Mouse (Mus musculus): ENCODE measurements at regions not wholly inside any gene's neighbourhood (a gene's known extent, or its start where the extent isn't known, plus 50 kb on each side); places are given as distances from the start of the nearest gene placed in this dataset.

GRCm38 (mm10) chr2:75270115-75270514 lies 388.9 kb upstream of the Hnrnpa3 start:
- Histone ChIP-seq H3K4me3 (replicated peaks) (no peak overlapping the region), H3K27me3 (no peaks in the 10 kb centered on the region), H3K9ac (no peak overlapping the region), H3K9me3 (replicated peaks) (no peaks in the 10 kb centered on the region), H3K4me2 (no peak overlapping the region), H3K4me1 (replicated peaks) (no peaks in the 10 kb centered on the region), H3K27ac (replicated peaks) (no peak overlapping the region), H3K36me3 (replicated peaks) (no peaks in the 10 kb centered on the region)
- no peak for ATAC-seq (ENCODE audit: insufficient read depth)
- WGBS (ENCODE audit: insufficient replicate concordance), result 16% methylated on average over 4 of the region's 4 CpGs

- Histone ChIP-seq H3K27me3 (no peaks in the 10 kb centered on the region), H3K27ac (replicated peaks) (no peak overlapping the region), H3K4me2 (no peak overlapping the region), H3K4me1 (replicated peaks) (no peaks in the 10 kb centered on the region), H3K9me3 (replicated peaks) (no peaks in the 10 kb centered on the region), H3K9ac (no peak overlapping the region), H3K4me3 (replicated peaks) (no peak overlapping the region), H3K36me3 (replicated peaks) (no peaks in the 10 kb centered on the region)
- ATAC-seq (ENCODE audit: insufficient read depth), result no peak
- WGBS (ENCODE audit: insufficient replicate concordance), result 73% methylated on average over 1 of the region's 1 CpGs
These were observed 371.2 kb upstream of the Hnrnpa3 start for GRCm38 (mm10) chr2:75287900-75288299.

GRCm38 (mm10) chr2:75291674-75292073 lies 367.4 kb upstream of the Hnrnpa3 start:
- H3K27me3 ChIP-seq, result no peaks in the 10 kb centered on the region
- H3K4me2 ChIP-seq, result no peak overlapping the region
- no peak overlapping the region for H3K9ac ChIP-seq
- ATAC-seq (ENCODE audit: insufficient read depth), result no peak
- no peaks in the 10 kb centered on the region for H3K4me1 ChIP-seq (replicated peaks)
- no peak overlapping the region for H3K4me3 ChIP-seq (replicated peaks)
- 63% methylated on average over 2 of the region's 2 CpGs for WGBS (ENCODE audit: insufficient replicate concordance)
- no peaks in the 10 kb centered on the region for H3K9me3 ChIP-seq (replicated peaks)
- no peak overlapping the region for H3K27ac ChIP-seq (replicated peaks)
- no peaks in the 10 kb centered on the region for H3K36me3 ChIP-seq (replicated peaks)

- H3K4me2 ChIP-seq, result no peak overlapping the region
- H3K4me3 ChIP-seq (replicated peaks), result no peak overlapping the region
- H3K9me3 ChIP-seq (replicated peaks), result no peaks in the 10 kb centered on the region
- no peaks in the 10 kb centered on the region for H3K27me3 ChIP-seq
- H3K36me3 ChIP-seq (replicated peaks), result no peaks in the 10 kb centered on the region
- ATAC-seq (ENCODE audit: insufficient read depth), result no peak
- H3K4me1 ChIP-seq (replicated peaks), result no peaks in the 10 kb centered on the region
- no peak overlapping the region for H3K27ac ChIP-seq (replicated peaks)
- 34% methylated on average over 3 of the region's 3 CpGs for WGBS (ENCODE audit: insufficient replicate concordance)
- no peak overlapping the region for H3K9ac ChIP-seq
These were observed 352.2 kb upstream of the Hnrnpa3 start for GRCm38 (mm10) chr2:75306821-75307220.

- WGBS (ENCODE audit: insufficient replicate concordance), result 51% methylated on average over 4 of the region's 4 CpGs
- Histone ChIP-seq H3K27ac (replicated peaks) (no peak overlapping the region), H3K4me3 (replicated peaks) (no peak overlapping the region), H3K27me3 (0 out of 2 replicates have a peak, but pooled peaks cover 5% of the 10 kb centered on the region), H3K36me3 (replicated peaks) (no peaks in the 10 kb centered on the region), H3K4me1 (replicated peaks) (no peaks in the 10 kb centered on the region), H3K9me3 (replicated peaks) (no peaks in the 10 kb centered on the region), H3K9ac (no peak overlapping the region), H3K4me2 (no peak overlapping the region)
- no peak for ATAC-seq (ENCODE audit: insufficient read depth)
These were observed 347.9 kb upstream of the Hnrnpa3 start for GRCm38 (mm10) chr2:75311191-75311590.

- 11% methylated on average over 7 of the region's 7 CpGs for WGBS (ENCODE audit: insufficient replicate concordance)
- Histone ChIP-seq H3K9ac (no peak overlapping the region), H3K36me3 (replicated peaks) (no peaks in the 10 kb centered on the region), H3K4me3 (replicated peaks) (no peak overlapping the region), H3K4me1 (replicated peaks) (no peaks in the 10 kb centered on the region), H3K4me2 (no peak overlapping the region), H3K27me3 (0 out of 2 replicates have a peak, but pooled peaks cover 5% of the 10 kb centered on the region), H3K27ac (replicated peaks) (no peak overlapping the region), H3K9me3 (replicated peaks) (no peaks in the 10 kb centered on the region)
- ATAC-seq (ENCODE audit: insufficient read depth), result no peak
These were observed 346.8 kb upstream of the Hnrnpa3 start for GRCm38 (mm10) chr2:75312246-75312645.

GRCm38 (mm10) chr2:75315341-75315740 lies 343.7 kb upstream of the Hnrnpa3 start:
- WGBS (ENCODE audit: insufficient replicate concordance), result 37% methylated on average over 7 of the region's 7 CpGs
- no peak for ATAC-seq (ENCODE audit: insufficient read depth)
- Histone ChIP-seq H3K27me3 (0 out of 2 replicates have a peak, but pooled peaks cover 5% of the 10 kb centered on the region), H3K36me3 (replicated peaks) (no peaks in the 10 kb centered on the region), H3K27ac (replicated peaks) (no peak overlapping the region), H3K9ac (no peak overlapping the region), H3K4me1 (replicated peaks) (no peaks in the 10 kb centered on the region), H3K9me3 (replicated peaks) (no peaks in the 10 kb centered on the region), H3K4me3 (replicated peaks) (no peak overlapping the region), H3K4me2 (no peak overlapping the region)

- WGBS (ENCODE audit: insufficient replicate concordance), result 33% methylated on average over 5 of the region's 5 CpGs
- Histone ChIP-seq H3K27ac (replicated peaks) (no peak overlapping the region), H3K4me3 (replicated peaks) (no peak overlapping the region), H3K4me1 (replicated peaks) (no peaks in the 10 kb centered on the region), H3K9ac (no peak overlapping the region), H3K4me2 (no peak overlapping the region), H3K36me3 (replicated peaks) (no peaks in the 10 kb centered on the region), H3K27me3 (0 out of 2 replicates have a peak, but pooled peaks cover 1% of the 10 kb centered on the region), H3K9me3 (replicated peaks) (no peaks in the 10 kb centered on the region)
- ATAC-seq (ENCODE audit: insufficient read depth), result no peak
These were observed 340.9 kb upstream of the Hnrnpa3 start for GRCm38 (mm10) chr2:75318190-75318589.

- Histone ChIP-seq H3K9me3 (replicated peaks) (no peaks in the 10 kb centered on the region), H3K27me3 (no peaks in the 10 kb centered on the region), H3K4me2 (no peak overlapping the region), H3K4me1 (replicated peaks) (no peaks in the 10 kb centered on the region), H3K27ac (replicated peaks) (no peak overlapping the region), H3K9ac (no peak overlapping the region), H3K36me3 (replicated peaks) (no peaks in the 10 kb centered on the region), H3K4me3 (replicated peaks) (no peak overlapping the region)
- 70% methylated on average over 10 of the region's 10 CpGs for WGBS (ENCODE audit: insufficient replicate concordance)
- no peak for ATAC-seq (ENCODE audit: insufficient read depth)
These were observed 334.8 kb upstream of the Hnrnpa3 start for GRCm38 (mm10) chr2:75324146-75324749.

GRCm38 (mm10) chr2:75329598-75329997 lies 329.5 kb upstream of the Hnrnpa3 start:
- H3K9ac ChIP-seq, result no peak overlapping the region
- no peak overlapping the region for H3K27ac ChIP-seq (replicated peaks)
- 32% methylated on average over 2 of the region's 2 CpGs for WGBS (ENCODE audit: insufficient replicate concordance)
- H3K4me3 ChIP-seq (replicated peaks), result no peak overlapping the region
- no peak overlapping the region for H3K4me2 ChIP-seq
- no peaks in the 10 kb centered on the region for H3K4me1 ChIP-seq (replicated peaks)
- no peaks in the 10 kb centered on the region for H3K27me3 ChIP-seq
- no peaks in the 10 kb centered on the region for H3K36me3 ChIP-seq (replicated peaks)
- no peaks in the 10 kb centered on the region for H3K9me3 ChIP-seq (replicated peaks)
- ATAC-seq (ENCODE audit: insufficient read depth), result no peak

GRCm38 (mm10) chr2:75341310-75341709 lies 317.8 kb upstream of the Hnrnpa3 start:
- H3K36me3 ChIP-seq (replicated peaks), result no peaks in the 10 kb centered on the region
- H3K4me3 ChIP-seq (replicated peaks), result no peak overlapping the region
- H3K4me1 ChIP-seq (replicated peaks), result no peaks in the 10 kb centered on the region; the same call in 1 of the 2 replicates
- no peak overlapping the region for H3K4me2 ChIP-seq
- no peak overlapping the region for H3K27ac ChIP-seq (replicated peaks)
- H3K9me3 ChIP-seq (replicated peaks), result no peaks in the 10 kb centered on the region
- no peak overlapping the region for H3K9ac ChIP-seq
- ATAC-seq (ENCODE audit: insufficient read depth), result peak; percentile 74
- 5% methylated on average over 2 of the region's 2 CpGs for WGBS (ENCODE audit: insufficient replicate concordance)
- no peaks in the 10 kb centered on the region for H3K27me3 ChIP-seq

GRCm38 (mm10) chr2:75341726-75342280 lies 317.3 kb upstream of the Hnrnpa3 start:
- Histone ChIP-seq H3K27ac (replicated peaks) (no peak overlapping the region), H3K27me3 (no peaks in the 10 kb centered on the region), H3K4me1 (replicated peaks) (no peaks in the 10 kb centered on the region; the same call in 1 of the 2 replicates), H3K9me3 (replicated peaks) (no peaks in the 10 kb centered on the region), H3K4me2 (no peak overlapping the region), H3K36me3 (replicated peaks) (no peaks in the 10 kb centered on the region), H3K9ac (no peak overlapping the region), H3K4me3 (replicated peaks) (no peak overlapping the region)
- 49% methylated on average over 6 of the region's 6 CpGs for WGBS (ENCODE audit: insufficient replicate concordance)
- ATAC-seq (ENCODE audit: insufficient read depth), result no peak

All from liver, embryonic 15.5 days (tissue).